Mouse (Mus musculus): ENCODE measurements around the gene Cacna1e.

The Cacna1e gene

DNA sequence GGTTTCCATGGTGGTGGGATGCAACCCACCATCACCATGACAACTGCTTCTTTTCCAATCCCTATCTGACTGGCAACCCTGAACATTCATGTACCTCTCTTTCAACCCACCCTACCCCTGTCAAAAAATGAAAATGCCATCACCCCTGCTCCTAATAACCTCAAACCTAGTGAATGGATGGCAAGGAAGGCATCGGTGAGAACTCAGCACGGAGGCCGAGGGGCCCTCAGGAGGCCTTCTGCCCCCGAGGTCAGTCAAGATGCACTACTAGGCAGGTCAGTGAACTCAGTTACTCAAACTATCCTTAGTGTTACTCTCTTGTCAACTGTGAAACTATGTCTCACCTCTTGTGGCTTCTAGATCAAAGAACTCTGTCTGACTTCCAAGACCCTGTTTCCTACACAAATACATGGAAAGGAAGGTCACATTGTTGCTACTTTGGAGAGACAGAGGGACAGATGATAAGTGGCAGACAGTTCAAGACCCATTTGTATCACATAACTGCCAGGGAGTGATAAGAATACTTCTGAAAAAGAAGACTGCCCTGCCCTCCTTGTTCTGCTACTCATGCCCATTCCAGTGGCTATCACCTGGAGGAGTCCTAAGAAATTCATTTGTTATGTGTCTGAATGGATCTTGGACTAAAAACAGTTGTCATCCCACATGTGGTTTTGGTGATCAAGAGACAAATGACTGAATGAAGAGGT lies 176.6 kb downstream of the Cacna1e start:
- DNase-seq (ENCODE audit: low spot score): no peak

DNA sequence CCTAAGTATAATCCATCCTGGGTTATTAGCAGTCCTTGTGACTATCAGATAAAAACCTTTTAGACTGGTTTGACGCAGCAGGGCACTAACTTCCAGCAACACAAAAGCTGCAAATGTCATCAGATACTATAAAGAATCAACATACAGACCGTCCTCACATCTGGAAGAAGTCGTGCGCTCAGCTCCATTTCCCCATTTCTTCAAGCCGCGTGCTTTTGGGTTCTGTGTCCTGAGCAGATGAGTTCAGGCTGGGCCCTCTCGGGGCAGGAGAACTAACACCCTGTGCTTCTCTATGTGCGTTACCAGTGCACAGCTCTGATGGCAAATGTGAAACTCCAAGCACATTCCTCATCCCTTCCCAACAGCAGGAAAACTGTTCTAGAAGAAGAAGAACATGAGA lies 177.3 kb downstream of the Cacna1e start:
- DNase-seq (ENCODE audit: low spot score): no peak

DNA sequence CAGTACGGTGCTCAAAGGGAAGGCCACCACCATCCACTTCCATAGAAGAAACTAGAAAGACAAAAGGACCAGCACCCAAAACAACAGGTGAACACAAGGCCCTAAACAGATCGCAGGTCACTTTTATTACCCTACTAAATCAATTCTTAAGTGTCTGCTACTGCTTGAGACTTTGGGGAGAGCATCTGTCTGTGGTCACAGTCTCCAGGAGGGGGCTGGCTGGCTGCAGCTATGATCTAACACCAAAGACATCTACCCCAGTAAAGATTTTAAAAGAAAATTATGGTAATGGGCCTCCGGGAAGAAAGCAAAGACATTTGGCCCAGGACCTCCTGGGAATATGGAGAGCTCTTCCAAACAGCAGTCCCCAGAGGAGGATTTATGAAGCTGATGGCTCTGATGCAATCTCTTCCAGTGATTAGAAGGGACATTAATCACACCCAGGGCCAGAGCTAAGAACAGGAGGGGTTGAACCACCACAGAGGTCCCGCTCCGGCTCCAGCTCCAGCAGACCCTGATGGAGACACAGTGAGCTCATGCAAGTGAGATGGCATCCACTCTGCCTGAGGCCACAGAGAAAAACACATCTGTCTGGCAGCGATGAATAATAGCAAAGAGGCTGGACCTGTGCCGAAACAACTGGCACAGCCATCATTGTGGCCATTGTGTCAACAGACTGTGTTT lies 178.3 kb downstream of the Cacna1e start:
- DNase-seq (ENCODE audit: low spot score): no peak

DNA sequence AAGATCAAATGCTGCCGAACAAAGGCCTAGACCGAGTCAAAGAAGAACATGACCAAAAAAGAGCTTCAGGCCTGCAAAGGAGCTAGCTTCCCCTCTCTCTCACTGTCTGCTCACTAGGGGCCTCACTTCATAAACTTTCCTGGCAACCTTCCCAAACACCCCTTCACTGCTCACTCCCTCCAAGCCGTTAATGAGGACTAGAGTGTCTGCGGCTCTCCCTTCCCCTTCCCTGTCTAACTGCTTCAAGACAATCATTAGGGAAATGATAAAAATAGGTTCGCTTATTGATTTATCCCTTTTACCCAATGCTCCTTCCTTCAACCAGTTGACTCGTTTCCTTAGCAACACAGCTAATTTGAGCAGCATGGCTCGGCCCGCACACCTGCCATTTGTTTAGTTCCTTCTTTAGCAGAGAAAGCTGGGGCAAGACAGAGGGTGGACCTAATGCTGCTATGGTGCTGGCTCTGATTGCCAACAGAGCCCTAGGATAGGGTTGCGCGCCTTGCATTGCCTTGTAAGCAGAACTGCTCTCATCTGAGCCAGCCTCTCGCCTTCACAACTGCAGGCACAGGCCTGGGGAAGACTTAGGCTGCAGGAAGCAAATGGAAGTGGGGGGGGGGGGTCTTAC lies 179.6 kb downstream of the Cacna1e start:
- DNase-seq (ENCODE audit: low spot score): no peak

DNA sequence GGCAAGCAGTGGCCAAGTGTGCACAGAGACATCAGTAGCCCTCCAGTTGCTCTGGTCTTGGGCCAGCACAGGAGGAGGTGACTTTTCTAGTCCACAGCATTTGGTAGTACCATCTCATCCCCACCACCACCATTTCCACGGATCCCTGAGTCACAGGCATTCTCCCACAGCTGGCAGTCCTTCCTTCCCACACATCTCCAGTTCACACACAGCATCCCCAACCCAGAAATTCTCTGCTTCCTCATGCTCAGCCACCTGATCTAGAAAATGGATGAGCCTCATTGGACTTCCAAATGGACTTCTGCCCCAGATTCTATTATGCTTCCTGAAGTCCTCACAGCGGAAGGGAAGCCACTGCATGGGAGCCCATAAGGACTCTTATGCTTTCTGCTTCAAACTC lies 181.7 kb downstream of the Cacna1e start:
- DNase-seq (ENCODE audit: low spot score): no peak

DNA sequence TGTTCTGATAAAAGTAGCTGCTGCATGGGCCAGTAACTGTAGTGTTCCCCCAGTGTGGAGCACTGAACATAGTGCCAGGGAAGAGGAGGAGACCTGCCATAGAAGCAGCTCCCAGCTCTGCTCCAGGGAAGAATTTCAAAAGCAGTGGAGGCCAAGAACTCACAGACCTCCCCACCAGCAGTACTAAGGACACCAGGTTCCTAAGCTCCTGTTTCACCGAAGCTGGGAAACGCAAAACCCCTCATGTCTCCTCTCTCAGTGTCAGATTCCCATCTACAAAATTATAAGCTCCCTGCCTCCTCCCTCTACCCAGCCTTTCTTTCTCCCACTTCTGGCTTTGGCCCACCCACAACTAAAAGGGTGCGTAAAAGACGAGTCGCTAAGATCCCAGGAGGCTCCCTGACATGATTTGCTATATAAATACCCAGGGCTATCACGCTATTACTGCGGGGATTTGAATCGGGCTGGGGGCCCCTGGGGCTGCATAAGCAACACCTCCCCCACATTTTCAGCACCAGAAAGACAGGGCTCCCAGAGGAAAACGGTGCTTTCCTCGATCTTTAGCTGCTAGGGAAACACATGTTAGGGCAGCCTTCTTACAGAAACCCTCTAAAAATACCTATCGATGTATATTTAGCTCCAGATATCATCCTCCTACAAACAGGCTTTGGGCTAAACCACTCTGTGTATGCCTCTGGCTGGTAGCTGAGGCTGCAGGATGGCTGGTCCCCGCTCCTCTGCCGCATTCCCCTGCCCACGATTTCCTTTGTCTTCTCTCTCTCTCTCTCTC lies 195.2 kb downstream of the Cacna1e start:
- no peak for DNase-seq (ENCODE audit: low spot score)

DNA sequence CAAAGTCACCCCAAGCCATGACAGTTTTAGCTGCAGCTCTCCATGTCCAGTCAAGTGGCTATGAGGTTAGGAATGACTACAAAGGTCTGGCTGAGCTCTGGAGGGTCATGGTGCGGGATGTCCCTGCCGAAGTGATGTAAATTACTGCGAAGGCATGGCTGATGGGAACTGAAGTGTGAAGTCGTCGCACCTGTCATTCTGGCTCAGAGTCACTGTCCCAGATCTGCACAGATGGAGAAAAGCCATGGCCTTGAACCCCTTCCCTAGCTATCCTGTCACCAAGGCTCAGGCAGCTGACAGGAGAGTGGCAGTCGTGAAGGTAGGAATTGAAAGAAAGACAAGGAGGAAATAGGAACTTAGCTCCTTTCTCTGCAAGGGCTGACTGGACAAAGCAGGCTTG lies 197.4 kb downstream of the Cacna1e start:
- DNase-seq (ENCODE audit: low spot score): no peak

DNA sequence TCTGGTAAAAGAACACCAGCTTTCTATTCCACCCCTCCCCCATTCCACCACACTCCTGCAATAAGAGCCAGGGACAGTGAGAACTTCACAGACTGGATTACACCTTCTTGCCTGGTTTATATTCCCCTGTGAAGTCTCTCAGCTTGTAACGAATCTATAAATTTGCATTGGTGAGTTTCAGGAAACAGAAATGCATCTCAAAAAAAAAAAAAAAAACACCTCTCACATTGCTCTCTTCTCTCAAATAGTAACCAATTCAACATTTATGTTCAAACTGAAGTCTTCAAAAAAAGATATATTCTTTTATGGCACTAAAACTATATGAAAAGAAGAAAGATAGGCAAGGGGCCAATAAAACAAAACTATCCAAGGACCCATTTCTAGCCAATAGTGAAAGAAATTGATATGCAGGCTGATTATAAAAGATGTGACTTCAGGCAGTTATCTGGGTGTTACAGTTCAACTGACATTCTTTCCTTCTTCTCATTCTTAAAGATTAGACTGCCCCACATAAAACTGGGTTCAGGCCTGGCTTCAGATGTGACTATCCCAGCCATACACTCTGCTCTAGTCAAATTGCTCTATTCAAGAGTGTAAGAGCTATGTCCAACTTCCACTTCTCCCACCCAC lies 200.7 kb downstream of the Cacna1e start:
- DNase-seq (ENCODE audit: low spot score): no peak

DNA sequence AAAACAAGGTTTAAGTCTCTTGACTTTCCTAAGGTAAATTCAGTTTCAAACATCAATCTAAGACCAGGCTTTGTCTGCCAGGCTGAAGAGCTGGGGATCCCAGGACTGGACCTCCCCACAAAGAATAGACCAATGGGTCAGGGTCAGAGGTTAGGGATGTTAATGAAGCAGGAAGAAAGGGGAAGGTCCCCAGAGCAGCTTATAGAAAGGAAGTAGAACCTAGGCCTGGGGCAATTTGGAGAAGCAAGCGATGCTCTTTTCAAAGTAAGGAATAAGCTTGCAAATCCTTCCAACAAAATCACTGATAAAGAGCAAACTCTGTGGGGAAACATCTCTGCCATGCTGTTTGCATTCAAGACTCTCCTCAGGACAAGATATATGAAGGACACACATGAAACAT lies 205.3 kb downstream of the Cacna1e start:
- no peak for DNase-seq (ENCODE audit: low spot score)

DNA sequence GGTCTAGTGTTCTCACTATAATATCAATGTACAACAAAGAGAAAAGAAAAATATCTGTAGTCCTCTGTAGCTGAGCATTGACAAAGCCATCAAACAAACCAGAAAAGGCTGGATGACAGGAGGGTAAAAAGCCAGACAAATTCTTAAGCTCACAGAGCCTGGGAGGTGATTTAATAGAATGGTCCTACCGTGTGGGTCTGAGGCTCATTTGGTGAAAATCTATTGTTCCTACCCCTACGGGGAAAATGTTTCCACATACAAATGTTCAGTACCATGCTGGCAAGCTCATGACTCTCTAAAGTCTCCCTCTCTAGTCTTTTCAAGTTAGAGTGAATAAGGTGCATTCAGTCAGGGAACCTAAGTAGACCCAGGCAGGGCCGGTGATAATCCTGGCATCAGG lies 206.2 kb downstream of the Cacna1e start:
- no peak for DNase-seq (ENCODE audit: low spot score)

DNA sequence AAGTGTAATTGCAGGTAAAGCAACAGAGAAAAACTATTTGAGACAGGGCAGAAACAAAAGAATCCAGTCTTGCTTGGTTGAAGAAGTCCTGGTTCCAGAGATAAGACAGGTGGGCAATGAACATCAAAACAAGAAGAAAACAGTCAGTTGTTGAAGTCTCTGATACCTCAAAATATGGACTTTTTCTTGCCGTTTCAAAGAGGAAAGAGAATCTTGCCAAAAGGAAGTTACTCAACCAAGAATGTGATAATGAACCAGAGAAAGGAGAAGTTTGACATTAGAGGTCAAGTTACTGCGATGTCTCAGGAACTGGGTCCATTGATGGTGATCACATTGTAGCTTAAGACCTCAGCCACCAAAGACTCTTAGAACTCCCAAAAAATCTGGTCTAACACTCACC lies 206.6 kb downstream of the Cacna1e start:
- no peak for DNase-seq (ENCODE audit: low spot score)

DNA sequence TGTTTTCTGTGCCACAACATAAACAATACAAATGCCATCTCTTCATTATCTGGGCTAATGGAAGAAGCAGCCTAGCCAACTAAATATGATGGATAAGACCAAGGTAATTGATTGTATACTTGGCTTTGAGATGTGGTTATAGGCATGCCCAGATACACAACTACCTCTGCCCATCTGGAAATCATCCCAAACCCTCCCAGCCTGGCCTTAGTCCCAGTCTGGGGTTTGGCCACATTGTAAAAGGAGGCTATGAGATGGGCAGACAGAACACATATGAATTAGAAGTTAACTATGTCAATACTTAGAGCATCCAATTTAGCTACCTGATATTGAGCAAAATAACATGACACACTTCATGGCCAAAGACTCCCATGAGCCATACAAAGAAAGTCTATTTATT lies 220.6 kb downstream of the Cacna1e start:
- no peak for DNase-seq (ENCODE audit: low spot score)

DNA sequence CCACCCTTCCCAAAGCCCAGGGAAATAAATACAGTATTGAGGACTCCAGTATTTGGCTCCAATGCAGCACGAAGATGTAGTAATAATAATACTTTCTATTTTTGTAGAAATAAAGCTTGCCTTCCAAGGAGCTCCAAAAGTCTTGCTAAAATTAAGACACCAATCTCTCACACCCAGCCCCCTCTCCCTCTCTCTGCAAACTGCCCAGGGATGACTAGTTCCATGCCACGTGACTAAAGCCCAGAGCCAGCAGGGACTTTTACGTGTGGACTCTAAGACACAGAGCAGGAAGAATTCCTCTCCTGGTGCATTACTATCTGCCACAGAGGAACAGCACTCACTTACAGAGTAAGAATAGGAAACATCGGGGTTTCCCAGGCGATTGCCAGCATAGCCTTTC lies 222.3 kb downstream of the Cacna1e start:
- DNase-seq (ENCODE audit: low spot score): no peak

DNA sequence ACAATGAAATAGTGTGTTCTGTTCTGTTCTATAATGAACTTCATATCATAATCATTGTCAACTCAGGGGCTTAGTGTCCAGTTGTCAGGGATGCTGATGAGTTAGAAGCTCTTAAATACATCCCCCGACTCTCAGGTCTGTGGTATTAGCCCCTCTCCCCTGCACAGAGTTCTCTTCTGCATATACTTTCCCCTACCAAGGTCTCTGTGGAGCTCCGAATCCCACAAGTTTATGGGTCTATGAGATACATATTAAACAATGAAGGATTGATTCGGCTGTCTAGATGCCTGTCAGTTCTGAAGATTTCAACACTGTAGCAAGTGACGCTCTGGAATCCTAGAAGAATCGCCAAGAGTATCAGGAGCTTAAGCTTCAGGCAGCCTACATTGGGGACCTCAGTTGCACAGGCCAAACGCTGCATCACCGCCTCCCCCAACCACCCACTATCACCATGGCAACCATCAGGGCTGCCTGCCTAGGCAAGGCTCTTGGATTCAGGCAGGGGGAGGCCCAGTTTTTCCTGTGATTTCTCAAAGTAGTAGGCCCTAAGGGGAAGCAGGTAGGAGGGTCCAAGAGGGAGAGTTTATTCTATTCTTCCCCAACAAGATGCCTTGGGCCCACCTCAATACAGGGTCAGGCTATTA lies 223.0 kb downstream of the Cacna1e start:
- DNase-seq (ENCODE audit: low spot score): no peak

DNA sequence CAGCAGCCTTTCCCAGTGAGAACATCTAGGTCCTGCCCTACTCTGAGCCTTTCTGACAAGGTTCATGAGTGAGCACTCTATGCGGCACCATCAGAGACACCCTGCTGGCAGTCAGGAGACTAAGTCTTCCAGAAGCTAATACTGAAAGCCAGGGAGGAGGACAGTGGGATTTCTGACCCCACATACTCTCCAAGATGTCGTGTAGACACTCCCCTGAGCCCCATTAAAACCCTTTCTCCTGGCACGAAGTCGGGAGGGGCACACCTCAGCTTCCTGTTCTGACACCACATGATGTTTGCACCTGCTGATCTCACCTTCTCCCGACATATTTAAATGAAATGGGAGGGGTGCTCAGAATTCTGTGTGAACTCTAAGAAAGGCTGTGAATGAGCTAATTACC lies 226.9 kb downstream of the Cacna1e start:
- no peak for DNase-seq (ENCODE audit: low spot score)

DNA sequence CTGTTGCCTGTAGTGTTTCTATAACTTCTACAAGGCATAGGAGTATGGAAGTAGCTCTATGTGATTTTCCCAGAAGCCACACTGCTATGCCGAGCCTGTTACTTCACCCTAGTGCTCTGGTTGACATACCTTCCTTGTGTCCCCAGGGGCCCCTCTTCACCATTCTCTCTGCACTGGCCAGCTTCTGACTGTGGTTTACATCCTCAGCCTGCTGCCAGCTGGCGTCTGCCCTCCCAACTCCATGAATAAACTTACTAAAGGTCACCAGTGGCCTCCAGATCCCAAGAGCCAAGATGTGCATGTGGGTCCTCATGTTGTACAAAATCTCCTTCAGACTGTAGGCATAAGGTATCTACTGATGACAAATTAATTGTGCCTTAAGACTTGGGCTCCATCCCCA lies 230.3 kb downstream of the Cacna1e start:
- DNase-seq (ENCODE audit: low spot score): no peak

DNA sequence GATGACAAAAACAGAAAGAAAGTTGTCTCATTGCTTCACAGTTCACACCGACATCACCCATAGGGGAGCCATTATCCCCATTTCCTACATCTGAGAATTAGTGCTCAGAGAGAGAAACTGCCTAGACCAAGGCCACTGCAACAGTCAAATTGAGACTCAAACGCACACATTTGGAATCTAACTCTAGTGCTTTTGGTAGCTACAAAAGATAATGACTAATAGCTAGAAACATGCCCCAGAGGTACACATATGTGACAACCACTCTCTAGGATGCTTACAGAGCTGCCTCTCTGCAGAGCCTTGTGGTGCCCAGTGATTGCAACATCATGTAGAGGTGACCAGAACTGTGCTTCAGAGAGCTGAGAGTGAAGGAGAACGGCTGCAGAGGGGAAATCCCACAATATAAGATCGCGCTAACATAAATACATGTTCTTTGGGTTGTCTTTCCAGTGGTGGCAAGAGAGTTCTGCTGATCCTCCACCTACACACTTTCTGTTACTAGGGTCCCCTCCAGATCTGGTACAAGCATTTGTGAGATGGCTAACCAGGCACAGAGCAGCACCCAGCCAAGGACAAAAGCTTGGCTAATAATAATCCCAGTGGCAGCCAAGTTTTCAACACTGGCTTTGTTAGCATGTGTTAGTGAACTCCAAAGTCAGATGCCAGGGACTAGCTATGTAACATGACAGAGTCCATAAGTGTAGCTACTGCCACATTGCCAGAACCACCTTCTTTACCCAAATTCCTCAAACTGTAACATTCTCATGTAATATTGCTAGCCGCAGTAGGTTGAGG lies 237.9 kb downstream of the Cacna1e start:
- no peak for DNase-seq (ENCODE audit: low spot score)

DNA sequence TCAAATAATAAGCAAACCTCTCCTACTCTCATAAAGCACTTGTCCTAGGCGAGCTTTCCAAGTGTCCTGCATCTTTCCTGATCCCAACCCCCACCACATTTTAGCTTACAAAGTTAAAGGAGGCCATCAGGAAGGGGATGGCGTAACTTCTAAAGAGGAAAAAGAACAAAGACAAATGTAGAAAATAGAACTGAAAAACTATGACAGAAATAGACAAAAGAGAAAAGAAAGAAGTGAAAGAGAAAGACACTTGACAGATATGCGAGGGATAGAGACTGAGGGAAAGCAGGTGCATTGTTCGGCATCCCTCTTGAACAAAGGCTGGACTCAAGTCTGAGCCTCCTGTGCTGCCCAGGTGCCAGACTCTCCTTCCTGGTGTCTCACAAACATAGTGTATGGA lies 246.5 kb downstream of the Cacna1e start:
- no peak for DNase-seq (ENCODE audit: low spot score)

DNA sequence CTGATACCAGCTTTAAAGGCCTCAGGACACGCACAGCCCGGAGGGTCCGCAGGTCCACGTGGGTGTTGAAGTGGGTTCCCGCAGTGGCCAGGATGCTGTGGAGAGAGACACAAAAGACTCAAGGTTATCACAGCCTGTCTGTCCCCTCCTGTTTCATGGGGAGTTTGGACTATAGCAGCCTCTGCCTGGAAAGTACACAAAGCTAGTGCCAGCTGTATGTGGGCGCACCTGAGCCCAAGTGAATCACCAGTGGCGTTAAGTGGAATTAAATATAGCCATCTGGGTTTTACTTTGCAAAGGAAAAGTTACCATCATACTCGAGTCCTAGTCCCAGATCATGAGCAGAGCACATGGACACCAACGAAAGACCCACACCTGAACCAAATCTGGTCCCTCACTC lies 248.5 kb downstream of the Cacna1e start:
- DNase-seq (ENCODE audit: low spot score): no peak

DNA sequence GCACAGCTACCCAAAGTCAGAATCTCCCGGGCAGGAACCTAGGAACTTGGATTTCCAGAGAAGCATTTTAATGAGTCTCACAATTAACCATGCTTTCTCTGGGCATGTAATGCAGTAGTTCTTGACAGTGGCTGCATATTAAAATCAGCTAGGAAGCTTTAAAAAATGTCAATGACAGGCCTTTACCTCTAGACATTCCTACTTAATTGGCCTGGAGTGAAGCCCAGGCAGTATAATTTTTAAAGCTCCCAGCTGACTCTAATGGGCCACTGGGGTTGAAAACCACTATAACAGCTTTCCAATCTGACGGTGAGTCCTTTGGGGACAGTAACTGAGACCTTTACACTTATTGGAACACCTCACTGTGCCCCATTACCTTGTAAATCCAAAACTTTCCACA lies 251.4 kb downstream of the Cacna1e start:
- DNase-seq (ENCODE audit: low spot score): no peak
